Mouse (Mus musculus) lung, adult 18-20 months (tissue): ENCODE results near the gene Zfp235.
A peak's percentile ranks its signal among the peaks of the same experiment; 100 is the strongest.

ENCODE experiments used
- DNase-seq, 2 experiments: peaks; one replicate each; pipeline ENCODE4 v3.0.0; 2022; ENCODE audit warnings: mixed read lengths in 2 of 2

Zfp235 gene

DNA sequence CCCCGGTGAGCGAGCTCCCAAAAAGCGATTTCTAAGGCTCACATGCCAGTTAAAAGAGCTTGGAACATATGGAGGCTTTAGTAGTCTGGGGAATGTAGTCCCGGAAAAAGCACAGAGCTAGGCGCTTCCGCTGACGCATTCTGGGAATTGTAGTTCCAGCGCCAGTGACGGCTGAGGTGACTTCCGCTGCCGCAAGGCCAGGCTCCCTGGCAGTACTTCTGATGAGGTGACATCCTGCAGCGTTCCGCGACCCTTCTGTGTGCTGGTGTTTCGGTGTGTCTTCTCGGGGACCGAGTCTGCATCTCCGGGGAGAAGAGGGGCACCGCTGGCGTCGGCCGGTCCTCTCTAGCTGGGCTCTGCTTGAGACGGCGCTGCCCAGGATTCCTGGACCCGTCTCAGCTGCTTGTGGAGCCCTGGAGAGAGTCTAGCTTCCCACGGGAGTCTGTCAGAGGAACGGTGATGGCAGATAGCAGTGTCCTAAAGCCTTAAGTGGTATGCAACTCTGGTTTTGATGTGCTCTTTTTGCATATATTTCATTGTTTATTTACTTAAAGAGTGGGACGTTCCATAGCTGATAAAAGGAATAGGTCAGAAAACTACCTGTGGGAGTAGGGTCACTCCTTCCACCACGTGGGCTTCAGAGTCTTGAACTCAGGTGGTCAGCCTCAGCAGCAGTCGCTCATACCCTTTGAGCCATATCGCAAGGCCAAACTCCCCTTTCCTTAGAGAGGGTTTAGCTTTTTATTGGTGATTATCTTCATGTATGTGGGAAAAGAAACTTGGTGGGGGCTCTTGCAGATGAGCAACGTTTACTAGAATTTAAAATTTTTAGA lies at the start of gene Zfp235:
Zfp235 (plus strand) TSS at position 174 of the 833 bp plus-strand sequence.
- peak; percentile 89 to 90 for DNase-seq

DNA sequence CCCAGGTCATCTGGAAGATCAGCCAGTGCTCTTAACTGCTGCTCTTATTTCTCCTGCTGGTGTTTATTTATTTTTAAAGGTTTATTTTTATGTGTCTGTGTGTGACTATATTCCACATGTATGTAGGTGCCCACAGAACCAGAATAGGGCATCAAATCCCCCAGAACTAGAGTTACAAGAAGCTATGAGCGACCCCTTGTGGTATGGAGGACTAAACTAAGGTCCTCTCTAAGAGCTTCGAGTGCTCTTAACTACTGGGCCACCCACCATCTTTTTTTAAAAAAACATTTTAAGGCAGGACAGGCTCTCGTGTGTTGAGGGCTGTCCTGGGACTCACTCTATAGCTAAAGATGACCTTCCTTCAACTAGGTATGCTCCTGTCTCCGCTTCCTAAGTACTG lies 47.1 kb upstream of the Zfp235 start:
- no peak for DNase-seq

DNA sequence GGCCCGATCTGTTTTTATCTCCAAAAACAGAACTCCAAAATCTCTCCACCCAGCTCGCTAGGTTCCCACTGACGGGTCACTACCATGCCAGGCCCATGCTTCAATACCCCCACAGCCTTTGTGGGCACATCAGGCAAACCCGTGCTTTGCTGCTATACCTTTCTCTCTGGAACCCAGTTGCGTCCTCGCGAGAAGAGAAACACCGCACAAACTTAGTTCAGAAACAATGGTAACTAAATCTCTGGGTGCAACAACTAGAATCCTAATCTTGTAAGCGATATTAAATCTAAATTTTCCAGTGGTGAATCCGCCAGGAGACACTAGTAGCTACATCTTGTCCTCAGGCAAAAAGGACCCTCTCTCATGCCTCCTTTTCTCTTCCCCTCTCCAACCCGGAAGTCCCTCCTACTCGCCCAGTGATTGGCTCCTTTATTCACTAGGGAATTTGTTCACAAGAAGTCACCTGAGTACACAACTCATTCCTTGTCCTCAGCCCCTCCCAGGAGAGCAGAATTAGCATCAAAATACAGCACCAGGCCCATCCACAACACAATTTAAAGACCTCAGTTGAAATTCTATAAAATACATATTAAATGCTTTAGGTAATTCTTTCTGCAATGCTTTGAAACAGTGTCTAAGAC lies 46.4 kb upstream of the Zfp235 start:
- DNase-seq = no peak

GRCm38 (mm10) chr7:24104403-24104802 lies 29.6 kb upstream of the Zfp235 start:
- DNase-seq = no peak

GRCm38 (mm10) chr7:24105144-24105703 lies 28.7 kb upstream of the Zfp235 start:
- no peak for DNase-seq

DNA sequence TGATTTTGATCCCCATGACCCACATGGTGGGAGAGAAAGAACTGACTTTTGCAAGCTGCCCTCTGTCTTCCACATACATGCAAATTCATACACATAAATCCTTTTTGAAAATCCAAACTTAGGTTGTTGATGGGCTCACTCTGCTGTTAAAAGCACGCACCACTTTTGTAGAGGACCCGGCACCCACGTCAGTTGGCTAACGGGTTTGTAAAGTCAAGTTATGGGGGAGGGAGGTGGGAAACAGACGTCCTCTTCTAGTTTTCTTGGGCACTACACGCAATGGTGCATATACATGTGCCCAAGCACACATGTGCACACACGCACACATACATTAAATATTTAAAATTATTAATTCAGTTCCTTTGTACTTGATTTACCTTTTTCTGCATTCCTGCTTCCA lies 23.1 kb upstream of the Zfp235 start:
- DNase-seq = no peak

DNA sequence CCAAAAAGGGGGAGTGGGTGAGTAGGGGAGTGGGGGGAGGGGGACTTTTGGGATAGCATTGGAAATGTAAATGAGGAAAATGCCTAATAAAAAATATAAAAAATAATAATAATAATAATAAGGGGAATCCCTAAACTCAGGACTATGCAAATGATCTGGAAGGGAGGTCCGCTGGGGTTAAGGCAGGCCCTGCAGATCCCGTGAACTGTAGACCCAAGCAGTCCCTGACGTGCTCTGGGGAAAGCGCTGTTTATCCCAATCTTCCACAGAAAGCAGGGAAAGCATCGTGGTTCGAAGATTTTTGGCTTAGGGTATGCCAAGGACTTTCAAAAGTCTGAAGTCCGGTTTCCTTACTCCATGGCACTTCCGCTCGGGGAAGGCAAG lies 22.2 kb upstream of the Zfp235 start:
- DNase-seq = no peak

DNA sequence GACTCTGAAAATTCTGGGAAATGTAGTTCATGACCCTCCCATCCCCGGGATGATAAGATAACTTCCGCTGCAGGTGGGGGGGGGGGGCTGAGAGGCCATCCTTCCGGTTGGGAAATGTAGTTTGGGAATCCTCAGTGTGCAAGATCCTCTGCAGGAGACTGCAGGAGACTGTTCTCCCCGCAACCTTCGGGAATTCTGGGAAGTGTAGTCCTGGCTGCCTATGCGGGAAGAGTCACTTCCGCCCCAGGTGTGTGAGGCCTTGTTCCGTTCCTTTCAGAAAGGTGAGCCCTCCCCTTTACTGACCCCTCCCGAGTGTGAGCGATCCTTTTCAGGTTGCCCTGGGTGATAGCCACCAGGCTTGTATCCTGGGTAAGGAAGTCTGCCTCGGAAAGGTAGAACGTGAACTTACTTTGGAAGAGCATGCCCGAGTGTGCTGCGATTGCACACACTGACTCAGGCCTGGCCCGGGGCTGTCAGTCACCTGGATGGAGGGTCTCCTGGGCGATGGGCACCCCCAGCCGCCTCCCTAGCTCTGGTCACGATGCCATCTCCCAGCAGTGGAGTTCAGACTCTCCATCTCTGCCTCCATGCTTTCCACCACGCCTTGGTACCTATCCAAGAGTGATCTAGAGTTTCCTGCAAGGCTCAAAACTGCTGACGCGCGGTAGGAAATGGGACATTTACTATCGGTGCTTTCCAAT lies 21.7 kb upstream of the Zfp235 start, which contains the start of gene Zfp112:
Zfp112 (plus strand) TSS at position 159 of the 701 bp plus-strand sequence.
- peak; percentile 88 to 92 for DNase-seq

- DNase-seq = peak; percentile 80 to 85
These were observed 21.0 kb upstream of the Zfp235 start for GRCm38 (mm10) chr7:24113001-24113400.

- no peak for DNase-seq
These were observed 17.3 kb upstream of the Zfp235 start for GRCm38 (mm10) chr7:24116655-24117054.

DNA sequence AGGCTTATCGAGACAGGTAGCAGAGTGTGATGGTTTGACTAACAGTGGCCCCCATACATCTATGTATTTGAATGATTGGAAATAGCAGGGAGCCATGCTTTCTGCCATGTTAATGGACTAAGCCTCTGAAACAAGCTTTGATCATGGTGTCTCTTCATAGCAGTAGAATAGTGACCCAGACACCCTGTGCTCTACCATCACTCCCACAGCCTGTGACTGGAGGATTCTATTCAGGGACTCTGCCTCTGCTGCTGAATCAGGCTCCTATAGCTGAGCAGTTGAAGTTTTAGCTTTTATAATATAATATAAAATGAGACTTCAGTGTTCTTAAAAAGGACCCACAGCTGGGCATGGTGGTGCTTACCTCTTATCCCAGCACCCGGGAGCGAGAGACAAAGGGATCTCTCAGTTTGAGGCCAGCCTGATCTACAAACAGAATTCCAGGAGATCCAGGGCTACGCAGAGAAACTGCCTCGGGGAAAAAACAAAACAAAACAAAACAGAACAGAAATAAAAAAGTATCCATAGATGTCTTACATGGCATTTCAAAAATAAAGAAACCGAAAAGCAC lies 459 bp upstream of the Zfp235 start:
- no peak for DNase-seq

GRCm38 (mm10) chr7:24142566-24142965 lies 8.6 kb downstream of the Zfp235 start:
- DNase-seq = no peak

DNA sequence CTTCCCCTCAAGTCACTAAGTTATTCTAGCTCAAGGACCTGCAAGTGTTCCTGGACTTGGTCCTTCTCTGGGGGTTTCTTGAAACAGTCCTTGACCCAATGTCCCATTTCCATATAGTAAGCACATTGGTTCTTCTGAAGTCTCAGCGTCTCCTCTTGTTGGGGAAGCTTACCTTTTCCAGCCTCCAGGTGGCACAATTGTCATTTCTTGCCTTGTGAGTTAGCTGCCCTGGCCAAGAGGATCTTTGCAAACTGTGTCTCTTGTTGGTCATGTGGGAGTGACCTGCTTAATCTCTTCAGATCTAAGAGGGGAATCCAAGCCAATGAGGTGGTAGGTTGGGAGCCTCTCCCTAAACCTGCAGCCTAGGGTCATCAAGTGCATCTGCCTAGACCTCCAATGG lies 19.3 kb downstream of the Zfp235 start:
- no peak for DNase-seq

GRCm38 (mm10) chr7:24172191-24172590 lies 38.2 kb downstream of the Zfp235 start:
- DNase-seq = no peak

DNA sequence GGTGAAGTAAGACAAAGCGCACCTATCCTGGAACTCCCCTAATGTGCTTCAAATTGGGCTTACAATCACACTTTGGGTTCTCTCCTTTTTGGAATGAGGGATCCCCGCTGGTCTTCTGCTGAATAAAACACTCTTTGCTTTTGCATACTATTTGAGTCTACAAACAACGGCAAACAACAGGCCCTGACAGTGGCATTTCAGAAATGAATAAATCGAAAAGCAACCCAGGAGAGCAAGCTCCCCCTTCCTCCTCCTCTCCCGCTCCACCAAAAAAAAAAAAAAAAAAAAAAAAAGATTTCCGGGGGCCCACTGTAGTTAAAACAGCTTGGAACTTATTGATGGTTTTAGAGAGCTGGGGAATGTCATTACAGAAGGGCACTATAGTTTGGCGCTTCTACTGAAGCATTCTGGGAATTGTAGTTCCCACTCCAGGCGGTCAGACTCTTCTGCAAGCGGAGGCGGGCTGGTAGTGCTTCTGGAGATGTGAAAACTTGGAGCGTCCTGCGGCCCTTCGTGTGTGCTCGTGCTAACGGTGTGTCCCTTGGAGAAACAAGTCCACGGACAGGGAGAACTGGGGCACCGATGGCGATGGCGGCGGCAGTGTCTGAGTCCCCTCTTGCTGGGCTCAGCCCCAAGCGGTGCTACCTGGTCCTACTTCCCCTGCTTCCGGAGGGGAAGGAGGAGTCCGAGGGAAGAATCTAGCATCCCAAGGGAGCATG lies 40.8 kb downstream of the Zfp235 start, which contains the start of gene Zfp114:
Zfp114 (plus strand) TSS at position 443 of the 719 bp plus-strand sequence.
- DNase-seq = peak; percentile 24 to 33

GRCm38 (mm10) chr7:24175337-24175711 lies 41.4 kb downstream of the Zfp235 start:
- no peak for DNase-seq

GRCm38 (mm10) chr7:24187611-24188010 lies 53.6 kb downstream of the Zfp235 start:
- no peak for DNase-seq

DNA sequence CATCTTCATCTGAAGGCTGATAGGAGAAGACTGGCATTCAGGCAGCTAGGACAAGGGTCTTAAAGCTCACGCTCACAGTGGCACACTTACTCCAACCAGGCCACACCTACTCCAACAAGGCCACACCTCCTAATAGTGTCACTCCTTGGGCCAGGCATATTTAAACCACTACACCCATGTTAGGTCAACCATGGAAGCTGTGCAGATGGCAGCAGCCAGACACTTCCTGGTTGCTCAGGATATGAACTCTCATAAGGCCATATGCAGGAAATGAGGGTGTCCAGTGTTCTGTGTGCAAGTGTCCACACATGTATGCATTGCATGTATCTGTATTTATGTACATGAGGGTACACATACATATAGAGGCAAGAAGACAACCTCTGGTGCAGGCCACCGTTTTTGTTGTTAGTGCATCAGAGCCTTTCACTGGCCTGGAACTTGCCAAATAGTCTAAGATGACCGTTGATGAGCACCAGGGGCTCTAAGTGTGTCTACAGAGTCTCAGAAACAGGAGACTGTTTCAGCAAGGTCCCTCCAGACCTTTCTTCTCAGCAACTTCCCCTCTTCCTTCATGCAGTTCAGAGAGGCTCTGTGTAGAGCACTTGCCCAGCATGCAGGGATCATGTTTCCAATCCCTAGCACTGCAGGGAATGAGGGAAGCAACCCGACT lies 55.1 kb downstream of the Zfp235 start:
- DNase-seq = no peak

DNA sequence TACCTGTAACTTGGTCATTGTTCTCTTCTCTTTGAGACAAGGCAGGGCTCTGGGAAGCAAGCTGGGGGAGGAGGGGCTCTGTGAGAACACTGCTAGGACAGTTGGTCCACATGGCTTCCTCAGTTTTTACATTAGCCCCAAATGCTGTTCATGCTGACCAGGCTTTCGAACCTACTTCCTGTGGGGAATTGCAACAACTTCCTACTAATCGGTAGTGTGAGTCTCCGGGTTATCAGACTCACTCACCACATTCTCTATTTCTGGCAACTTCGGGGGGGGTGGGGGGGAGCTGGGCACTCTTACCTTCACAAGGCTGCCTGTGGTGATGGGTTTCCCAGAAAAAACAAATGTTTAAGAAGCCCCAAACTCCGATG lies 55.6 kb downstream of the Zfp235 start:
- DNase-seq = no peak

DNA sequence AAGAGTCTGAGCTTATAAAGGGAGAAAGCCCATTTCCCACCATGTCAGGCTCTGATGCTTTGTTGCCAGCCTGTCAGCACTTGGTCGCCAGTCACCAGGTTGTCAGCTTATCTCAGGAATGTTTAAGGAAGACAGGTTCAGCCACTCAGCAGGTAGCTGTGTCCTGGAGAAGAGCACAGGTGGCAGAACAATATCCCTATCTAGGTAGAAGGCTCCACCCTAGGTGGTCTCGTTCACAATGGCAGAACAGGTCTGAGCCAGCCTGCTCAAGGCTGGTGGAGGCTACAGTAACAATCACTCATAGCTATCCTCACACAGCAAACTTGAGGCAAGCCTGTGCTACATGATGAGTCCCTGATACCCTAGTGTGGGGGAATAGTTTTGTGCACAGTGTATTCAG lies 57.4 kb downstream of the Zfp235 start:
- DNase-seq = no peak
